Mouse (Mus musculus): ENCODE measurements around the gene Ephx1.

- TF ChIP-seq CTCF (IDR thresholded peaks at IDR 0.05; ENCODE audit: borderline replicate concordance, insufficient read depth, low read length) = no peak
- no peak for TF ChIP-seq POLR2A (IDR thresholded peaks at IDR 0.05; ENCODE audit: low read depth, low read length)
These were observed 53.4 kb downstream of the Ephx1 start for GRCm38 (mm10) chr1:180967261-180967660.

Measured in embryonic fibroblast, embryonic 13.5 days (primary cell).